Mouse (Mus musculus) embryonic facial prominence, embryonic 15.5 days (tissue): Measurements from ENCODE around the gene Fbxw5. TPM values are rescaled to one million over a fixed set of nuclear protein-coding genes. Genes with fewer than 3 reads are reported as not detected.

ENCODE experiments used
- ATAC-seq: fragments of 200-750 bp; cut with Nextera tagmentation; 2 replicates; pipeline ENCODE4 v1.8.0; 2017; ENCODE audit warnings: low read depth, moderate TSS enrichment; ENCODE audit not compliant: insufficient number of reproducible peaks, low FRiP score, low TSS enrichment
- H3K27ac ChIP-seq: fragments of 300-500 bp; sonication (generic); replicated peaks from 2 replicates; pipeline ENCODE4 v1.5.1; 2015; ENCODE audit warnings: mild to moderate bottlenecking, inconsistent platforms
- H3K27me3 ChIP-seq: fragments of 300-500 bp; sonication (generic); 2 replicates; pipeline ENCODE4 v1.6.1; 2015; ENCODE audit warnings: inconsistent platforms
- H3K36me3 ChIP-seq: fragments of 300-500 bp; sonication (generic); 2 replicates; pipeline ENCODE4 v1.6.1; 2015; ENCODE audit warnings: mild to moderate bottlenecking, inconsistent platforms
- H3K4me1 ChIP-seq: fragments of 300-500 bp; sonication (generic); 2 replicates; pipeline ENCODE4 v1.6.1; 2015; ENCODE audit warnings: inconsistent platforms
- H3K4me2 ChIP-seq: fragments of 300-500 bp; sonication (generic); replicated peaks from 2 replicates; pipeline ENCODE4 v1.6.1; 2015; ENCODE audit warnings: mild to moderate bottlenecking, inconsistent platforms
- H3K4me3 ChIP-seq: fragments of 300-500 bp; sonication (generic); replicated peaks from 2 replicates; pipeline ENCODE4 v1.5.1; 2015; ENCODE audit warnings: mild to moderate bottlenecking, inconsistent platforms
- H3K9ac ChIP-seq: fragments of 300-500 bp; sonication (generic); 2 replicates; pipeline ENCODE4 v1.6.1; 2015; ENCODE audit warnings: inconsistent platforms
- H3K9me3 ChIP-seq: fragments of 300-500 bp; sonication (generic); replicated peaks from 2 replicates; pipeline ENCODE4 v1.6.1; 2016; ENCODE audit warnings: inconsistent platforms
- WGBS: fragments of 180-500 bp; shearing (Covaris S2); methylation state at CpG from one replicate; pipeline ENCODE4 v1.1.7; 2015; 5-methylcytosine and 5-hydroxymethylcytosine counted together
- polyA plus RNA-seq: library from polyadenylated mRNA; unstranded; fragments of >200 nt; fragmentation: Nextera tagmentation; extraction: Ambion mirVana; gene quantifications from 2 replicates; pipeline ENCODE4 v1.2.1, GENCODE M21; 2015

Fbxw5 gene
- polyA plus RNA-seq, 1 experiment from 2014 or later, result 96.3 TPM

DNA sequence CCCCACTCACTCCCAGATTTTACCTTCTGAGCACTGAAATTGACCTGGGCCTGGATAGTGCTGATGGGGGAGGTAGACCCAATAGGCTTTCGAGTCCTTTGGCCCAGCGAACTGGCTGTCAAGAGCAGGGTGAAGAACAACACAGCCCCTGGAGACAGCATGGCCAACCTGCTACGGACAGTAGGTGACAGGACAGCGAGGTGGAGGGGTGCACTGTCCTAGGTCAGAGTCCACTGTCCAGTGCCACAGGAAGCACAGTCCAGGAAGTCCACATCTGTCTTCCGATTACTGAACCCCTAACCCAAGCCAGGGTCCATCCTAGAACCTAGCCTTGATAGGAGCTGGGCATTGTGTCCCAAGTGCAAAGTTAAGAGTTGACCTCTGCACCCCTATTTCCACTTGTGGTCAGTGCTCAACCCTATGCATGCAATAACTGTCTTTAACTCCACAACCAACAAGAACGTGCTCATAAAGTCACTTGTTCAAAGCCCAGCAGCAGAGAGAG is 427 bp upstream of the Fbxw5 start:
- peaks cover 20% of the 10 kb centered on the region for H3K4me1 ChIP-seq
- no peaks in the 10 kb centered on the region for H3K9me3 ChIP-seq
- H3K4me2 ChIP-seq, result peak overlapping the region; percentile 64
- no peak overlapping the region; the same call in 1 of the 2 replicates for H3K27ac ChIP-seq
- no peak for ATAC-seq
- 64% methylated on average over 6 of the region's 6 CpGs for WGBS
- no peaks in the 10 kb centered on the region for H3K27me3 ChIP-seq
- H3K4me3 ChIP-seq, result peak overlapping the region; percentile 83
- H3K36me3 ChIP-seq, result peaks cover 24% of the 10 kb centered on the region
- H3K9ac ChIP-seq, result peak overlapping the region; percentile 48; the same call in 1 of the 2 replicates

DNA sequence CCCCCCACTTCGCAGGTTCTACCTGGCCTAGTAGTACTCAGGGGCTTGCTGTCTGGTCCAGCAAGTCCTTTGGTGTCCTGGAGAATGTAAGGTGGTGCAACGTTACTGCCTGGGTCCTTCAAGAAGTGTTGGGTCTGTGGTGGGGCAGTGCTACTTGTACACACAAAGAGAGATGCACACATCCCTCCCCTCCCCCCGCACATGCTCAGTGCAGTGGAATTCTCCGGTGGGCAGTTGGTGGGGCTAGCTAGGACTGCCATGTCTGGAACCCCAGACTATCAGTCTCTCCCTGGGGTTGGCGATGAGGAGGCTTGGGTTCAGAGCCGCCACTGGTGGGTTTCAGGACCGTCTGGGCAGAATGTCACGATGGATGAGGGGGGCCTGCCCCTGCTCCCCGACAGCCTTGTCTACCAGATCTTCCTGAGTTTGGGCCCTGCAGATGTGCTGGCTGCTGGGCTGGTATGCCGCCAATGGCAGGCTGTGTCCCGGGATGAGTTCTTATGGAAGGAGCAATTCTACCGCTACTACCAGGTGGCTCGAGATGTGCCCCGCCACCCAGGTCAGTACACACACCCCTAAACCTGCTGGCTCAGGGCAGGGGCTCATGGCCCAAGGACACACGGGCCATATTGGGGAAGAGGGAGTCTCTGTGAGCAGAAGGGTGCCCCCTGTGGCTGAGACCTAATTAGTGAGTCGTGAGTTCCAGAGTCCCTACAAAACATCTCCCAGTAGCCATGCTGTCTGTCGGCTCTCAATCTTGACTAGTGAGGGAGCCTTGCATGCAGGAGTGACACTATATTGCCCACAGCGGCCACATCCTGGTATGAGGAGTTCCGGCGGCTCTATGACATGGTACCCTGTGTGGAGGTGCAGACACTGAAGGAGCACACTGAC is 1.3 kb downstream of the Fbxw5 start, which contains the start of gene C8g:
C8g (minus strand) TSS at position 127 of the 894 bp plus-strand sequence.
- Histone ChIP-seq H3K9ac (peak within 1 kb of the TSS; percentile 99), H3K27me3 (no peaks in the 10 kb centered on the region), H3K4me2 (peak within 1 kb of the TSS; percentile 92), H3K9me3 (no peaks in the 10 kb centered on the region), H3K27ac (peak within 1 kb of the TSS; percentile 78), H3K4me1 (peaks cover 20% of the 10 kb centered on the region), H3K36me3 (peaks cover 29% of the 10 kb centered on the region), H3K4me3 (peak within 1 kb of the TSS; percentile 83)
- ATAC-seq, result no peak
- WGBS, result 76% methylated on average over 20 of the region's 20 CpGs

DNA sequence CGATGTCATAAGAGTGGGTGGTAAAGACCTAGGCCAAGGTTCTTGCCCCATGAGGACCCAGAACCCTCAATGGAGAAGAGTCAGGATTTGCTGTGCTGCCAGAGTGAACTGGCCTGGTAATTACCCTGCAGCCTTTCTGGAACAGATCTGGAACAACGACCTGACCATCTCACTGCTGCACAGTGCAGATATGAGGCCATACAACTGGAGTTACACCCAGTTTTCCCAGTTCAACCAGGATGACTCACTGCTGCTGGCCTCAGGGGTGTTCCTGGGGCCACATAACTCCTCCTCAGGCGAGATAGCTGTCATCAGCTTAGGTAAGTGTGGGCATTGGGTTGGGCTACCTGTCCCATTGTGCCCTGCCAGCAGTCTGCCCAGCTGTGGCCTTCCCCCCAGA is 2.2 kb downstream of the Fbxw5 start:
- H3K36me3 ChIP-seq, result peaks cover 29% of the 10 kb centered on the region
- H3K4me3 ChIP-seq, result no peak overlapping the region
- H3K4me2 ChIP-seq, result no peak overlapping the region
- H3K27ac ChIP-seq, result no peak overlapping the region
- WGBS, result 73% methylated on average over 3 of the region's 3 CpGs
- H3K27me3 ChIP-seq, result no peaks in the 10 kb centered on the region
- peaks cover 20% of the 10 kb centered on the region for H3K4me1 ChIP-seq
- H3K9ac ChIP-seq, result no peak overlapping the region
- no peaks in the 10 kb centered on the region for H3K9me3 ChIP-seq
- ATAC-seq, result no peak

DNA sequence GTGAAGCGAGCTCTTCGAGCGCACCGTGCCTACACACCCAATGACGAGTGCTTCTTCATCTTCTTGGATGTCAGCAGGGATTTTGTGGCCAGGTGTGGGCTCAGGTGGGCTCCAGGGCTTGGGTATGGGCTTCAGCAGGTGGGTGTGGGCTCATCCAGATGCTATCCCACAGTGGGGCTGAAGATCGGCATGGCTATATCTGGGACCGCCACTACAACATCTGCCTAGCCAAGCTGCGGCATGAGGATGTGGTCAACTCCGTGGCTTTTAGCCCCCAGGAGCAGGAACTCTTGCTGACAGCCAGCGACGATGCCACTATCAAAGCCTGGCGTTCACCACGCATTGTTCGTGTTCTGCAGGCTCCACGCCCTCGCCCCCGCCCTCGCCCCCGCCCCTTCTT is 4.0 kb downstream of the Fbxw5 start:
- H3K36me3 ChIP-seq, result peaks cover 29% of the 10 kb centered on the region
- 92% methylated on average over 19 of the region's 19 CpGs for WGBS

DNA sequence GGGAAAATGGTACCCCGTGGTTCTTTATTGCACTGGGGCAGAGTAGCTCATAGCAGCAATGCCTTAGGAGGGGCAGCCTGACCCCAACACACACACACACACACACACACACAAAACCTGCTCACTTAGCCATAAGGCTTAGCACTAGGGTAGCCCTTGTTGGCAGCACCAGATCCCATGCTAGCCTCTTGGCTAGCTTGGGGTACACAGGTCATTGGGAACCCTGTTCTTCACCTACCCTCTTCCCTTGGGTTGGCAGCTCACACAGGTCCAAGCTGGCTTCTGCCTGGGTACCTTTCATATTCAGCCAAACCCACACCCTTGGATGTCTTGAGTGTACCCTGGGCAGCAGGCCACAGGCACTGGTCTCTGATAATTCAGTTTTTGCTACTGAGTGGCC is 4.5 kb downstream of the Fbxw5 start:
- 86% methylated on average over 1 of the region's 1 CpGs for WGBS
- H3K4me3 ChIP-seq, result no peak overlapping the region
- no peak overlapping the region for H3K9ac ChIP-seq
- no peaks in the 10 kb centered on the region for H3K27me3 ChIP-seq
- no peak overlapping the region for H3K4me2 ChIP-seq
- ATAC-seq, result no peak
- peaks cover 19% of the 10 kb centered on the region for H3K4me1 ChIP-seq
- H3K27ac ChIP-seq, result no peak overlapping the region
- H3K36me3 ChIP-seq, result peaks cover 29% of the 10 kb centered on the region
- H3K9me3 ChIP-seq, result no peaks in the 10 kb centered on the region

More for the DNA sequence above, 4.0 kb downstream of the Fbxw5 start:
- Histone ChIP-seq H3K9ac (no peak overlapping the region), H3K4me3 (no peak overlapping the region), H3K4me2 (no peak overlapping the region), H3K4me1 (peaks cover 20% of the 10 kb centered on the region), H3K9me3 (no peaks in the 10 kb centered on the region), H3K27ac (no peak overlapping the region), H3K27me3 (no peaks in the 10 kb centered on the region)
- no peak for ATAC-seq

DNA sequence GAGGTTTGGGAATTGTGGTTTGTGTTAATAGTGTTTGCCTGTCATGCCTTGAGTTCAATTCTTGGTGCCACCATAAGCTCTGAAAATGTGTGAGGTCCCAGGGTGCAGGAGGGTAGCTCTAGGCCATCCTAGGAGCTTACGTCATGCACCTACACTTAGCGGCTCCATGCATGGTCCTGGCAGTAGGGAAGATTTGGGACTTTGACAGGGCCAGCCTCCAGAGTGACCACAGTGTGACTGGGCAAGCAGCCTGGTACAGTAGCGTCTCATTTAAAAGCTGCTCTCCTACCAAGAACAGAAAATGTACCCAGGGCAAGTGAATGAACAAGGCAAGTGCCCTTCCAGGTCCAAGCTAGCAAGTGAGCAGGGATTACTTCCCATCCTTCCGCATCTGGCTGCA is 5.3 kb downstream of the Fbxw5 start:
- ATAC-seq, result no peak
- WGBS, result 93% methylated on average over 4 of the region's 4 CpGs

DNA sequence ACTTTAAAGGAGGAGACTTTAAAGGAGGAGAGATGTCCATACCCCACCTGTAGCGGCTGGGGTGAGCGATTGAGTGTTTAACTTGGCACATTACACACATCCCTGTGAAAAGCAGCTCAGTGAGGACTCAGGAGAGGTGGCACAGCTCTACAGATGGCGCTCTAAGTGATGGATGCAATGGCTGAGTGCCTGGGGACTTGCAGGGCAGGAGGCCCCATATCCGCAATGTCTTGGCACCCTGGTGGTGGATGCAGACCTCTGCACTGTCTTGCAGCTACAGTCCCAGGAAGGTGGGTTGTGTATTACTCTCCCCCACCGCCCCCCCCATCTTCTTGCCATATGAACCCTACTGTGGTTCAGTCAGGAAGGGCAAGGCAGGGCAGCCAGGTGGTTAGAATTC is 6.4 kb downstream of the Fbxw5 start:
- H3K9ac ChIP-seq, result no peak overlapping the region
- ATAC-seq, result no peak
- no peak overlapping the region for H3K27ac ChIP-seq
- H3K4me1 ChIP-seq, result peaks cover 5% of the 10 kb centered on the region
- no peak overlapping the region for H3K4me3 ChIP-seq
- no peaks in the 10 kb centered on the region for H3K27me3 ChIP-seq
- peaks cover 29% of the 10 kb centered on the region for H3K36me3 ChIP-seq
- H3K9me3 ChIP-seq, result no peaks in the 10 kb centered on the region
- H3K4me2 ChIP-seq, result no peak overlapping the region
- WGBS, result 27% methylated on average over 5 of the region's 5 CpGs

More for the DNA sequence above, 5.3 kb downstream of the Fbxw5 start:
- Histone ChIP-seq H3K27ac (no peak overlapping the region), H3K4me3 (no peak overlapping the region), H3K27me3 (no peaks in the 10 kb centered on the region), H3K4me2 (no peak overlapping the region), H3K4me1 (peaks cover 15% of the 10 kb centered on the region), H3K9ac (no peak overlapping the region), H3K9me3 (no peaks in the 10 kb centered on the region), H3K36me3 (peaks cover 29% of the 10 kb centered on the region)

DNA sequence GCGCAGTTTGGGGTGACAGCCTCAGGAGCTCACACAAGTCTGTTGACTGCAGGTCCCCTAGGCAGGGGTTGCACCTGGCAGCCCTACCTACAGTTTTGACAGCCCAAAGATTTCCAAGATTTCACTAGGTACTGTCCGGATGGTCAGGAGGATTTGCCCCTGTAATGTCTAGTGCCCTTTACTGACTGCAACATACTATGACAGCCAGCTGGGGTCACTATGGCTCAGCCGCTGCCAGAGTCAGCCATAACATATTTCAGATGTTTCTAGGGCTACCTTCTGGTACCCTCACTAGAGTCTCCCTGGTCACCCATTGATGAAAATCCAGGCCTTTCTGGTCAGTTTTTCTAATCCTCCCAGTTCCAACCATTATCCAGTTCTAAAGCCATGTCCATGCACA is 9.4 kb downstream of the Fbxw5 start:
- 62% methylated on average over 3 of the region's 3 CpGs for WGBS
- Histone ChIP-seq H3K27me3 (no peaks in the 10 kb centered on the region), H3K36me3 (peaks cover 6% of the 10 kb centered on the region), H3K4me3 (no peak overlapping the region), H3K4me1 (no peaks in the 10 kb centered on the region), H3K9me3 (no peaks in the 10 kb centered on the region), H3K27ac (no peak overlapping the region), H3K4me2 (no peak overlapping the region), H3K9ac (no peak overlapping the region)
- no peak for ATAC-seq

DNA sequence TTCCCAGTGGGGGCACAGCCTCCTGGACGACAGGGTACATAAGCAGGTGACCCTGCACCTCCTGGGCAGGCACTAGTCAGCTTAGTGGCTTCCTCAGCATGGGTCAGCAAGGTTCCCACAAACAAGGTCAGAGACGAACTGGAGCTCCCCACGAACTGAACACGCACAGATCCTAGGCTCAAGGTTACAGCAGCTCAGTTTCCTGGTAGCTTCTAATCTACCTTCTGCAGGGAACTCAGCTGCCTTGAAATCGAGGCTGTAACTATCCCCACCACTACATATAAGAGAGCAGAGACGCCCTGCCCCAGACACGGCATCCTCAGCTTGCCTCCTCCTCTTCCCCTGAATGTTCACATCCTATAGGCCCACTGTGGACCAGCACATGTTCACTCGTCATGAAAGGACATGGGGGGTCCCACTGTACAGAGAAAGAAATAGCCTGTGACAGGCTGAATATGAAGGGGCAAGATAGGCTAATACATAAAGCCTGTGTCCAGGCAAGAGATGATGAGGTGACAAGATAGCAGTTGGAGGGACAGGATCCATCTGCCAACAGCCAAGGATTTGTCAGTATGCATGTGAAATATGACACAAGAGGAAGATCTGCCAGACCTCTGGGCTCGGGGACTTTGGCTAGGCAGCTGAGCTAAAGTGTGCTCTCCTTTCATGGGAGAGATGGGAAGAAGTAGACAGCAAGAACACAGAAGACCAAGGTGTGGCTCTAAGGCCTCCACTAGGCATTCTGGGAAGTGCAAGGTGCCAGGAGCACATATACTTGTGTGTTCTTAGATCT is 26.2 kb downstream of the Fbxw5 start:
- peaks cover 92% of the 10 kb centered on the region for H3K36me3 ChIP-seq
- no peak overlapping the region for H3K4me3 ChIP-seq
- WGBS, result 84% methylated on average over 9 of the region's 9 CpGs
- H3K4me2 ChIP-seq, result no peak overlapping the region
- H3K9ac ChIP-seq, result no peak overlapping the region
- no peak for ATAC-seq
- H3K27me3 ChIP-seq, result no peaks in the 10 kb centered on the region
- H3K27ac ChIP-seq, result no peak overlapping the region
- H3K9me3 ChIP-seq, result no peaks in the 10 kb centered on the region
- no peaks in the 10 kb centered on the region for H3K4me1 ChIP-seq

DNA sequence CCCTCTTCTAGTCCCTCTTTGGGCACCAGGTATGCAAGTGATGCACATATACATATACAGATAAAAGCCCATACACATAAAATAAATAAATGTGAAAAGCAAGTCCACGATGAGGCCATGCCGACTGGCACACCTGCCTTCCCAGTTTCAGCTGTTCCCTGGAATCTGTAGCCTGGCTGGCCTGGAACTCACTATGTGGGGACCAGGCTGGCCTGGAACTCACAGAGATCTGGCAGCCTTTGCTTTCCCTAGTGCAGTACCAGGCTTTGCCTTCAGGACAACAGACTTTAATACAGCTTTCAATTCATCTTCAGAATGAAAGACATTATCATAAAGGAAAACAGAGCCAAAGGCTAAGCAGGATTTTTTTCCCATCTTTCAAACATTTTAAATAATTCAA is 33.2 kb downstream of the Fbxw5 start:
- Histone ChIP-seq H3K4me3 (no peak overlapping the region), H3K9ac (no peak overlapping the region), H3K36me3 (peaks cover 86% of the 10 kb centered on the region), H3K4me2 (no peak overlapping the region), H3K27me3 (no peaks in the 10 kb centered on the region), H3K9me3 (no peaks in the 10 kb centered on the region), H3K27ac (no peak overlapping the region; the same call in 1 of the 2 replicates), H3K4me1 (no peaks in the 10 kb centered on the region)
- no peak for ATAC-seq
- WGBS, result 90% methylated on average over 2 of the region's 2 CpGs

DNA sequence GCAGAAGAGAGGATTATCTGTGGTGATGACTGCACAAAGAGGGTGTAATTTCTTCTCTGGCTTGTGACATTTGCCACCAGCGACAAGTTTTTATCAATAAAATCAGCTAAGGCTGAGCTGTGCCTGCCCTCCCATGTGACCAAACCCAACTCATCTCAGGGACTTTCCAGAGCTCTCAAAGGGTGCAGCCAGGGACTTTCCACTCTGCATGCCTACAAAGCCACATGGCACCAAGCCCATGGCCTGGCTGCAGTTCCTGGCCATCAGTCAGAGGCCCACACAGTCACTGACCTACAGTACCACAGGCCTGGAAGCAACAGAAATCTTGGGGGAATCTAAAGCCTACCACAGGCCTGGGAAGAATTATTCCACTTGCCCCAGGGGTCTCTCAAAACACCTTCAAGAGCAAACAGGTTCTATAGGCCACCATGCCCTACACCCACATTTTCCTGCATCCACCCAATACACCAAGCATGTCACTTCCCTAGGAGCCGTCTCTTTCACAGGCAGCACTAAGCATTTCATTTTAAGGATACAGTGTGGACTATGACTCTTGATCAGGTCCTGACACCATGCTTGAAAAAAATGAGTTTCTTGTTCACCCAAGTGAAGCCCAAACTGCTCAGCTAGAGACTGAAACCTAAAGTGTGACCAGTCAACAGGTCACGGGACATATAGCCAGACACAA is 33.8 kb downstream of the Fbxw5 start:
- Histone ChIP-seq H3K27ac (no peak overlapping the region), H3K4me2 (no peak overlapping the region), H3K9ac (no peak overlapping the region), H3K4me3 (no peak overlapping the region), H3K4me1 (no peaks in the 10 kb centered on the region), H3K27me3 (no peaks in the 10 kb centered on the region), H3K36me3 (peaks cover 82% of the 10 kb centered on the region), H3K9me3 (no peaks in the 10 kb centered on the region)
- 74% methylated on average over 3 of the region's 3 CpGs for WGBS
- no peak for ATAC-seq
